Mouse (Mus musculus) liver, adult 2 months (tissue): ENCODE measurements around the gene Gatm. TPM values are rescaled to one million over a fixed set of nuclear protein-coding genes. Genes with fewer than 3 reads are reported as not detected.

Experiments used
- DNase-seq: peaks from one replicate; pipeline ENCODE4 v3.0.0-alpha.2; 2011; ENCODE audit warnings: low read depth, low spot score; ENCODE audit errors: extremely low read depth
- H3K27ac ChIP-seq: fragments of 200-500 bp; replicated peaks from 2 replicates; pipeline ENCODE4 v1.5.1; 2012; ENCODE audit warnings: low read depth, mild to moderate bottlenecking, control low read depth, inconsistent platforms, low read length; ENCODE audit not compliant: insufficient read depth
- H3K27me3 ChIP-seq: fragments of 200-500 bp; 2 replicates; pipeline ENCODE4 v1.6.1; 2012; ENCODE audit warnings: mild to moderate bottlenecking, moderate library complexity, low read length, inconsistent platforms; ENCODE audit not compliant: control insufficient read depth, insufficient read depth
- H3K36me3 ChIP-seq: fragments of 200-500 bp; 2 replicates; pipeline ENCODE4 v1.6.1; 2012; ENCODE audit warnings: low read length, inconsistent platforms; ENCODE audit not compliant: control insufficient read depth, insufficient read depth
- H3K4me1 ChIP-seq: fragments of 200-500 bp; 2 replicates; pipeline ENCODE4 v1.6.1; 2011; ENCODE audit warnings: low read length; ENCODE audit not compliant: control insufficient read depth, insufficient read depth
- H3K4me3 ChIP-seq: fragments of 200-500 bp; 2 replicates; pipeline ENCODE4 v1.5.1; 2011; ENCODE audit warnings: low read depth, mild to moderate bottlenecking, control low read depth, low read length, moderate library complexity; ENCODE audit not compliant: insufficient read depth
- H3K79me2 ChIP-seq: fragments of 200-500 bp; 2 replicates; pipeline ENCODE4 v1.6.1; 2012; ENCODE audit warnings: inconsistent platforms, mild to moderate bottlenecking, low read length, moderate library complexity; ENCODE audit not compliant: control insufficient read depth, insufficient read depth
- H3K9ac ChIP-seq: fragments of 200-500 bp; 2 replicates; pipeline ENCODE4 v1.6.1; 2012; ENCODE audit warnings: low read depth, mild to moderate bottlenecking, control low read depth, inconsistent platforms, low read length
- CTCF ChIP-seq: fragments of 200-500 bp; IDR thresholded peaks from 2 replicates; pipeline ENCODE4 v1.5.1; 2011; ENCODE audit warnings: low read depth, low read length, control low read depth
- POLR2A ChIP-seq: fragments of 200-500 bp; IDR thresholded peaks from 2 replicates; pipeline ENCODE4 v1.6.1; 2011; ENCODE audit warnings: low read length, control low read depth; ENCODE audit not compliant: insufficient read depth; ENCODE audit errors: extremely low read depth
- WGBS: fragments of 180-500 bp; shearing (Covaris S2); methylation state at CpG from one replicate; pipeline ENCODE4 v1.1.7; 2018; 5-methylcytosine and 5-hydroxymethylcytosine counted together
- polyA plus RNA-seq: library from polyadenylated mRNA; depleted of rRNA; stranded (reverse); fragments of >200 nt; gene quantifications from 2 replicates; pipeline ENCODE4 v1.2.3, GENCODE M21; 2012; rRNA removed
- total RNA-seq: library from RNA; depleted of rRNA; stranded (reverse); fragments of >200 nt; gene quantifications from 2 replicates; pipeline ENCODE4 v1.2.3, GENCODE M21; 2014; rRNA removed

Gene Gatm
- total RNA-seq (11.9 and 13.6 TPM in 2 replicates), polyA plus RNA-seq (3.2 and 9.9 TPM in 2 replicates)

- H3K4me1 ChIP-seq, result no peaks in the 10 kb centered on the region
- no peak for DNase-seq
- no peak for TF ChIP-seq CTCF
- peak; percentile 21; the same call in 1 of the 2 replicates for TF ChIP-seq POLR2A
- H3K4me3 ChIP-seq, result peak within 1 kb of the TSS; percentile 72
- H3K27ac ChIP-seq, result peak within 1 kb of the TSS; percentile 61
- no peaks in the 10 kb centered on the region for H3K79me2 ChIP-seq
- WGBS, result 4% methylated on average over 48 of the region's 48 CpGs
- H3K36me3 ChIP-seq, result no peaks in the 10 kb centered on the region
- H3K27me3 ChIP-seq, result peaks cover 2% of the 10 kb centered on the region; the same call in 1 of the 2 replicates
- peak within 1 kb of the TSS; percentile 68 for H3K9ac ChIP-seq
These were observed at the start of gene Gatm for GRCm38 (mm10) chr2:122610746-122611653. Gene Gatm, minus strand, starts transcription at chr2:122611303.

GRCm38 (mm10) chr2:122659825-122660224 lies 48.7 kb upstream of the Gatm start:
- Histone ChIP-seq H3K9ac (no peak overlapping the region), H3K4me1 (no peaks in the 10 kb centered on the region), H3K79me2 (no peaks in the 10 kb centered on the region), H3K27ac (no peak overlapping the region), H3K27me3 (no peaks in the 10 kb centered on the region), H3K4me3 (no peak overlapping the region), H3K36me3 (no peaks in the 10 kb centered on the region)
- WGBS, result 82% methylated on average over 7 of the region's 7 CpGs
- DNase-seq, result no peak
- TF ChIP-seq POLR2A (no peak), CTCF (no peak)

GRCm38 (mm10) chr2:122657707-122658524 lies 46.8 kb upstream of the Gatm start:
- WGBS, result 88% methylated on average over 11 of the region's 11 CpGs
- TF ChIP-seq CTCF (no peak), POLR2A (no peak)

GRCm38 (mm10) chr2:122656767-122657166 lies 45.7 kb upstream of the Gatm start:
- TF ChIP-seq CTCF (no peak), POLR2A (no peak)
- Histone ChIP-seq H3K36me3 (no peaks in the 10 kb centered on the region), H3K4me3 (no peak overlapping the region), H3K79me2 (no peaks in the 10 kb centered on the region), H3K27ac (no peak overlapping the region), H3K9ac (no peak overlapping the region), H3K4me1 (no peaks in the 10 kb centered on the region), H3K27me3 (no peaks in the 10 kb centered on the region)
- DNase-seq, result no peak
- 57% methylated on average over 9 of the region's 9 CpGs for WGBS

More at GRCm38 (mm10) chr2:122657707-122658524, 46.8 kb upstream of the Gatm start:
- DNase-seq, result no peak
- no peaks in the 10 kb centered on the region for H3K27me3 ChIP-seq
- H3K79me2 ChIP-seq, result no peaks in the 10 kb centered on the region
- no peak overlapping the region for H3K27ac ChIP-seq
- H3K4me1 ChIP-seq, result no peaks in the 10 kb centered on the region
- H3K9ac ChIP-seq, result no peak overlapping the region
- no peaks in the 10 kb centered on the region for H3K36me3 ChIP-seq
- no peak overlapping the region for H3K4me3 ChIP-seq

- Histone ChIP-seq H3K9ac (no peak overlapping the region), H3K79me2 (no peaks in the 10 kb centered on the region), H3K27ac (no peak overlapping the region), H3K4me3 (no peak overlapping the region), H3K4me1 (no peaks in the 10 kb centered on the region), H3K27me3 (no peaks in the 10 kb centered on the region), H3K36me3 (no peaks in the 10 kb centered on the region)
- DNase-seq, result no peak
- no peak for TF ChIP-seq POLR2A
- TF ChIP-seq CTCF, result no peak
- WGBS, result 54% methylated on average over 2 of the region's 2 CpGs
These were observed 44.9 kb upstream of the Gatm start for GRCm38 (mm10) chr2:122656052-122656451.
